Mouse (Mus musculus) midbrain, embryonic 15.5 days (tissue): ENCODE measurements around the gene Ntf3. TPM values are rescaled to one million over a fixed set of nuclear protein-coding genes. Genes with fewer than 3 reads are reported as not detected.

ENCODE experiments used
- ATAC-seq: fragments of 200-750 bp; cut with Nextera tagmentation; replicated peaks from 2 replicates; pipeline ENCODE4 v1.8.0; 2017; ENCODE audit warnings: moderate TSS enrichment
- H3K27ac ChIP-seq: fragments of 300-500 bp; sonication (generic); 2 replicates; pipeline ENCODE4 v1.5.1; 2015; ENCODE audit warnings: mild to moderate bottlenecking, inconsistent platforms
- H3K27me3 ChIP-seq: fragments of 300-500 bp; sonication (generic); replicated peaks from 2 replicates; pipeline ENCODE4 v1.6.1; 2015; ENCODE audit warnings: inconsistent platforms
- H3K36me3 ChIP-seq: fragments of 300-500 bp; sonication (generic); replicated peaks from 2 replicates; pipeline ENCODE4 v1.6.1; 2015; ENCODE audit warnings: inconsistent platforms
- H3K4me1 ChIP-seq: fragments of 300-500 bp; sonication (generic); 2 replicates; pipeline ENCODE4 v1.6.1; 2015; ENCODE audit warnings: inconsistent platforms
- H3K4me2 ChIP-seq: fragments of 300-500 bp; sonication (generic); 2 replicates; pipeline ENCODE4 v1.6.1; 2015; ENCODE audit warnings: inconsistent platforms, mild to moderate bottlenecking, moderate library complexity
- H3K4me3 ChIP-seq: fragments of 300-500 bp; sonication (generic); 2 replicates; pipeline ENCODE4 v1.5.1; 2015; ENCODE audit warnings: mild to moderate bottlenecking, inconsistent platforms
- H3K9ac ChIP-seq: fragments of 300-500 bp; sonication (generic); 2 replicates; pipeline ENCODE4 v1.6.1; 2015; ENCODE audit warnings: mild to moderate bottlenecking, inconsistent platforms
- H3K9me3 ChIP-seq: fragments of 300-500 bp; sonication (generic); 2 replicates; pipeline ENCODE4 v1.6.1; 2016; ENCODE audit warnings: inconsistent platforms
- WGBS: fragments of 180-500 bp; shearing (Covaris S2); methylation state at CpG from one replicate; pipeline ENCODE4 v1.1.7; 2015; ENCODE audit warnings: mixed read lengths; 5-methylcytosine and 5-hydroxymethylcytosine counted together
- polyA plus RNA-seq: library from polyadenylated mRNA; unstranded; fragments of >200 nt; fragmentation: Nextera tagmentation; extraction: Ambion mirVana; gene quantifications from 2 replicates; pipeline ENCODE4 v1.2.1, GENCODE M21; 2015

Ntf3 gene
- polyA plus RNA-seq, 1 experiment from 2014 or later, result 1.3 TPM

GRCm38 (mm10) chr6:126167208-126167590, 489 bp upstream of the Ntf3 start:
- Histone ChIP-seq H3K36me3 (no peaks in the 10 kb centered on the region), H3K4me2 (peak overlapping the region; percentile 57), H3K27ac (no peak overlapping the region), H3K4me1 (peaks cover 38% of the 10 kb centered on the region), H3K9me3 (no peaks in the 10 kb centered on the region), H3K9ac (no peak overlapping the region; the same call in 1 of the 2 replicates), H3K27me3 (peaks cover 46% of the 10 kb centered on the region), H3K4me3 (peak overlapping the region; percentile 33; the same call in 1 of the 2 replicates)
- no peak for ATAC-seq
- 3% methylated on average over 6 of the region's 6 CpGs for WGBS

- H3K36me3 ChIP-seq, result no peaks in the 10 kb centered on the region
- H3K27ac ChIP-seq, result no peak overlapping the region
- peaks cover 41% of the 10 kb centered on the region for H3K4me1 ChIP-seq
- peaks cover 57% of the 10 kb centered on the region for H3K27me3 ChIP-seq
- ATAC-seq, result no peak
- no peaks in the 10 kb centered on the region for H3K9me3 ChIP-seq
- WGBS, result 7% methylated on average over 17 of the region's 17 CpGs
- no peak overlapping the region for H3K4me2 ChIP-seq
- H3K4me3 ChIP-seq, result no peak overlapping the region; the same call in 1 of the 2 replicates
- H3K9ac ChIP-seq, result no peak overlapping the region
These were observed 1.0 kb downstream of the Ntf3 start for GRCm38 (mm10) chr6:126165591-126166155.

- Histone ChIP-seq H3K4me3 (peak overlapping the region; percentile 34), H3K36me3 (no peaks in the 10 kb centered on the region), H3K27ac (no peak overlapping the region), H3K4me1 (peaks cover 41% of the 10 kb centered on the region), H3K9ac (peak overlapping the region; percentile 6; the same call in 1 of the 2 replicates), H3K4me2 (peak overlapping the region; percentile 61), H3K9me3 (no peaks in the 10 kb centered on the region), H3K27me3 (peaks cover 59% of the 10 kb centered on the region)
- 1% methylated on average over 27 of the region's 27 CpGs for WGBS
- ATAC-seq, result no peak
These were observed 1.9 kb downstream of the Ntf3 start for GRCm38 (mm10) chr6:126164781-126165180.

- H3K9ac ChIP-seq, result no peak overlapping the region
- H3K27me3 ChIP-seq, result peaks cover 63% of the 10 kb centered on the region
- 1% methylated on average over 41 of the region's 41 CpGs for WGBS
These were observed 2.6 kb downstream of the Ntf3 start for GRCm38 (mm10) chr6:126163861-126164755.

GRCm38 (mm10) chr6:126163181-126163621, 3.5 kb downstream of the Ntf3 start:
- Histone ChIP-seq H3K4me1 (peaks cover 41% of the 10 kb centered on the region), H3K9me3 (no peaks in the 10 kb centered on the region), H3K4me2 (peak overlapping the region; percentile 61), H3K27ac (no peak overlapping the region), H3K36me3 (no peaks in the 10 kb centered on the region), H3K4me3 (peak overlapping the region; percentile 34), H3K9ac (no peak overlapping the region), H3K27me3 (peaks cover 63% of the 10 kb centered on the region)
- peak; percentile 57 for ATAC-seq
- under 1% methylated on average over 25 of the region's 25 CpGs for WGBS

More at GRCm38 (mm10) chr6:126163861-126164755, 2.6 kb downstream of the Ntf3 start:
- Histone ChIP-seq H3K36me3 (no peaks in the 10 kb centered on the region), H3K4me2 (peak overlapping the region; percentile 61), H3K4me3 (peak overlapping the region; percentile 34), H3K9me3 (no peaks in the 10 kb centered on the region), H3K4me1 (peaks cover 41% of the 10 kb centered on the region), H3K27ac (no peak overlapping the region)
- ATAC-seq, result peak; percentile 46

GRCm38 (mm10) chr6:126162351-126162758, 4.4 kb downstream of the Ntf3 start:
- H3K9ac ChIP-seq, result no peak overlapping the region
- WGBS, result 9% methylated on average over 10 of the region's 10 CpGs
- peaks cover 60% of the 10 kb centered on the region for H3K27me3 ChIP-seq
- no peaks in the 10 kb centered on the region for H3K9me3 ChIP-seq
- ATAC-seq, result peak; percentile 41; the same call in 1 of the 2 replicates
- H3K4me1 ChIP-seq, result peaks cover 41% of the 10 kb centered on the region
- H3K4me3 ChIP-seq, result peak overlapping the region; percentile 34
- peak overlapping the region; percentile 61 for H3K4me2 ChIP-seq
- H3K36me3 ChIP-seq, result no peaks in the 10 kb centered on the region
- no peak overlapping the region for H3K27ac ChIP-seq

- H3K27ac ChIP-seq, result no peak overlapping the region
- 53% methylated on average over 8 of the region's 8 CpGs for WGBS
- no peak for ATAC-seq
- peaks cover 38% of the 10 kb centered on the region for H3K4me1 ChIP-seq
- no peak overlapping the region for H3K4me3 ChIP-seq
- H3K9ac ChIP-seq, result no peak overlapping the region
- H3K36me3 ChIP-seq, result no peaks in the 10 kb centered on the region
- peak overlapping the region; percentile 61; the same call in 1 of the 2 replicates for H3K4me2 ChIP-seq
- no peaks in the 10 kb centered on the region for H3K9me3 ChIP-seq
- peaks cover 57% of the 10 kb centered on the region for H3K27me3 ChIP-seq
These were observed 5.0 kb downstream of the Ntf3 start for GRCm38 (mm10) chr6:126161571-126162340.

- Histone ChIP-seq H3K9me3 (no peaks in the 10 kb centered on the region), H3K9ac (no peak overlapping the region), H3K36me3 (no peaks in the 10 kb centered on the region), H3K4me1 (peaks cover 32% of the 10 kb centered on the region), H3K4me3 (no peak overlapping the region), H3K27me3 (peaks cover 41% of the 10 kb centered on the region), H3K27ac (no peak overlapping the region), H3K4me2 (no peak overlapping the region)
- 75% methylated on average over 5 of the region's 5 CpGs for WGBS
- ATAC-seq, result no peak
These were observed 6.7 kb downstream of the Ntf3 start for GRCm38 (mm10) chr6:126160067-126160411.

- Histone ChIP-seq H3K9me3 (no peaks in the 10 kb centered on the region), H3K27ac (no peak overlapping the region), H3K4me2 (no peak overlapping the region), H3K4me1 (peaks cover 26% of the 10 kb centered on the region), H3K27me3 (peaks cover 36% of the 10 kb centered on the region), H3K9ac (no peak overlapping the region), H3K4me3 (no peak overlapping the region), H3K36me3 (no peaks in the 10 kb centered on the region)
- WGBS, result 88% methylated on average over 13 of the region's 13 CpGs
- no peak for ATAC-seq
These were observed 7.2 kb downstream of the Ntf3 start for GRCm38 (mm10) chr6:126159279-126160066.

GRCm38 (mm10) chr6:126155928-126156327, 10.8 kb downstream of the Ntf3 start:
- no peak overlapping the region for H3K27ac ChIP-seq
- WGBS, result 95% methylated on average over 2 of the region's 2 CpGs
- no peak overlapping the region for H3K9ac ChIP-seq
- H3K9me3 ChIP-seq, result no peaks in the 10 kb centered on the region
- peaks cover 6% of the 10 kb centered on the region; the same call in 1 of the 2 replicates for H3K27me3 ChIP-seq
- no peak overlapping the region for H3K4me2 ChIP-seq
- no peaks in the 10 kb centered on the region for H3K36me3 ChIP-seq
- no peak for ATAC-seq
- no peak overlapping the region for H3K4me3 ChIP-seq
- no peaks in the 10 kb centered on the region for H3K4me1 ChIP-seq

- ATAC-seq, result peak; percentile 74
- Histone ChIP-seq H3K27ac (no peak overlapping the region), H3K9me3 (no peaks in the 10 kb centered on the region), H3K4me1 (no peaks in the 10 kb centered on the region), H3K9ac (no peak overlapping the region), H3K4me2 (no peak overlapping the region), H3K36me3 (no peaks in the 10 kb centered on the region), H3K4me3 (no peak overlapping the region), H3K27me3 (peaks cover under 1% of the 10 kb centered on the region; the same call in 1 of the 2 replicates)
- WGBS, result 46% methylated on average over 8 of the region's 8 CpGs
These were observed 12.2 kb downstream of the Ntf3 start for GRCm38 (mm10) chr6:126154372-126154982.
